Mouse (Mus musculus) left cerebral cortex, postnatal 14 days (tissue): ENCODE data around the gene Krt33a. TPM values are rescaled to one million over a fixed set of nuclear protein-coding genes. Genes with fewer than 3 reads are reported as not detected.

Experiments
- DNase-seq, 2 experiments: peaks; one replicate each; pipeline ENCODE4 v3.0.0; 2021 to 2022; ENCODE audit warnings: low spot score in 2 of 2, mixed read lengths in 1 of 2
- intact Hi-C: fragments of 180-260 bp; cut with DNase I; formaldehyde crosslinking; loops from one replicate; pipeline ENCODE4 v1.15.1; 2025
- long read RNA-seq, 2 experiments: library from polyadenylated mRNA; stranded (forward); transcript quantifications; one replicate each; pipeline ENCODE4 v2.0.0; 2021
- total RNA-seq, 2 experiments: library from RNA; stranded (reverse); gene quantifications; 2 replicates each; pipeline ENCODE4 v1.2.3; 2021

Krt33a gene
- total RNA-seq, result not detected
- long read RNA-seq, experiment 1, result 0 reads
- long read RNA-seq, experiment 2, result 0 reads

- intact Hi-C loops, result loop anchor here (10.0 kb wide), 1 partner anchor 269 kb away; no protein-coding TSS in a partner anchor
- DNase-seq, result no peak
Measured at GRCm38 (mm10) chr11:100016112-100016511, at the start of gene Krt33a. TSS of gene Krt33a (minus strand) at chr11:100016212.

- peak in 1 of 2 experiments; percentile 18 for DNase-seq
- intact Hi-C loops, result no loop called here
Measured at GRCm38 (mm10) chr11:100058875-100059274, 42.9 kb upstream of the Krt33a start.

GRCm38 (mm10) chr11:100055686-100056655, 40.0 kb upstream of the Krt33a start:
- intact Hi-C loops, result no loop called here
- DNase-seq, result no peak

GRCm38 (mm10) chr11:100050451-100050850, 34.4 kb upstream of the Krt33a start, which contains the start of gene Krt31:
TSS of gene Krt31 (minus strand) at chr11:100050551.
- DNase-seq, result no peak
- intact Hi-C loops, result no loop called here

- no peak for DNase-seq
- intact Hi-C loops, result no loop called here
Measured at GRCm38 (mm10) chr11:100047193-100047592, 31.2 kb upstream of the Krt33a start.

- DNase-seq, result peak; percentile 7 to 8
- intact Hi-C loops, result no loop called here
Measured at GRCm38 (mm10) chr11:100046303-100046866, 30.4 kb upstream of the Krt33a start.

GRCm38 (mm10) chr11:100041454-100041853, 25.4 kb upstream of the Krt33a start, which contains the start of gene Krt34:
TSS of gene Krt34 (minus strand) at chr11:100041554.
- intact Hi-C loops, result no loop called here

GRCm38 (mm10) chr11:100029768-100030167, 13.8 kb upstream of the Krt33a start, which contains the start of gene Krt33b:
TSS of gene Krt33b (minus strand) at chr11:100029868.
- intact Hi-C loops, result no loop called here
- DNase-seq, result no peak

More at GRCm38 (mm10) chr11:100041454-100041853, 25.4 kb upstream of the Krt33a start, which contains the start of gene Krt34:
- DNase-seq, result no peak

GRCm38 (mm10) chr11:100021438-100021837, 5.4 kb upstream of the Krt33a start:
- intact Hi-C loops, result no loop called here
- DNase-seq, result peak in 1 of 2 experiments; percentile 37

GRCm38 (mm10) chr11:100019466-100019865, 3.5 kb upstream of the Krt33a start:
- intact Hi-C loops, result loop anchor here (10.0 kb wide), 1 partner anchor 265 kb away; no protein-coding TSS in a partner anchor
- no peak for DNase-seq

GRCm38 (mm10) chr11:100013691-100014171, 2.3 kb downstream of the Krt33a start:
- DNase-seq, result no peak
- intact Hi-C loops, result loop anchor here (10.0 kb wide), 1 partner anchor 271 kb away; no protein-coding TSS in a partner anchor

- intact Hi-C loops, result loop anchor here (10.0 kb wide), 1 partner anchor 274 kb away; no protein-coding TSS in a partner anchor
- no peak for DNase-seq
Measured at GRCm38 (mm10) chr11:100010682-100011081, 5.3 kb downstream of the Krt33a start.

- intact Hi-C loops, result no loop called here
- DNase-seq, result no peak
Measured at GRCm38 (mm10) chr11:100008336-100008735, 7.7 kb downstream of the Krt33a start.

GRCm38 (mm10) chr11:100006624-100007023, 9.4 kb downstream of the Krt33a start:
- intact Hi-C loops, result no loop called here
- no peak for DNase-seq

- intact Hi-C loops, result loop anchor here (2.0 kb wide), 1 partner anchor 541 kb away; no protein-coding TSS in a partner anchor
- no peak for DNase-seq
Measured at GRCm38 (mm10) chr11:100005905-100006304, 10.1 kb downstream of the Krt33a start.

- intact Hi-C loops, result loop anchor here (2.0 kb wide), 1 partner anchor 540 kb away; no protein-coding TSS in a partner anchor
- DNase-seq, result peak; percentile 73 to 78
Measured at GRCm38 (mm10) chr11:100004846-100005245, 11.2 kb downstream of the Krt33a start.

GRCm38 (mm10) chr11:99999091-99999490, 16.9 kb downstream of the Krt33a start:
- no peak for DNase-seq
- intact Hi-C loops, result no loop called here

GRCm38 (mm10) chr11:99994384-99994661, 21.7 kb downstream of the Krt33a start:
- DNase-seq, result no peak
- intact Hi-C loops, result no loop called here

GRCm38 (mm10) chr11:99993620-99994383, 22.2 kb downstream of the Krt33a start, which contains the start of gene Krtap17-1:
TSS of gene Krtap17-1 (minus strand) at chr11:99993994.
- intact Hi-C loops, result no loop called here
- no peak for DNase-seq
